In genomic region chr2:120337886-120338285, GRCm38 (mm10) we compare ENCODE assay signal across 23 mouse cellular contexts. TPM values are rescaled to one million over a fixed set of nuclear protein-coding genes. Genes with fewer than 3 reads are reported as not detected.
DNase-seq lines count a peak whose midpoint lies in the region; ATAC-seq and TF ChIP-seq lines count a peak whose summit lies in the region.
"Had no signal": no experiment of that assay in that cellular context is flagged by ENCODE, and none has a peak within 500 bp of the region (broad histone marks: within the 10 kb centered on the region; RNA-seq: fewer than 3 reads in every experiment).

No protein-coding gene starts in this region.

- ATAC-seq in intestine, postnatal 0 days, result peak; percentile 38; the same call in 1 of the 2 replicates
- no peak for ATAC-seq in intestine, embryonic 15.5 days
- no peak for ATAC-seq in midbrain, postnatal 0 days (ENCODE audit: low FRiP score)
- no peak for ATAC-seq in midbrain, embryonic 16.5 days
- ATAC-seq: activated CD4-positive, CD25-positive, alpha-beta regulatory T cell, adult 4 months; midbrain, embryonic 13.5 days had no signal

- 42% methylated on average over 2 of the region's 2 CpGs for WGBS in intestine, postnatal 0 days
- WGBS in intestine, embryonic 15.5 days, result 58% methylated on average over 2 of the region's 2 CpGs
- 61% methylated on average over 2 of the region's 2 CpGs for WGBS in midbrain, postnatal 0 days
- 82% methylated on average over 2 of the region's 2 CpGs for WGBS in midbrain, embryonic 16.5 days

- H3K4me1 ChIP-seq in intestine, postnatal 0 days (replicated peaks; ENCODE audit: control insufficient read depth, insufficient read depth, low read length), result no peaks in the 10 kb centered on the region
- no peaks in the 10 kb centered on the region for H3K4me1 ChIP-seq in intestine, embryonic 15.5 days (replicated peaks)
- H3K4me1 ChIP-seq in midbrain, postnatal 0 days (ENCODE audit: insufficient read depth, low read length), result no peaks in the 10 kb centered on the region
- no peaks in the 10 kb centered on the region for H3K4me1 ChIP-seq in midbrain, embryonic 16.5 days (ENCODE audit: control insufficient read depth, insufficient read depth, low read length)
- H3K4me1 ChIP-seq: embryonic facial prominence, embryonic 12.5 days; heart, embryonic 12.5 days; midbrain, embryonic 13.5 days; stomach, embryonic 15.5 days had no signal

- H3K9me3 ChIP-seq in intestine, postnatal 0 days (ENCODE audit: control insufficient read depth), result no peaks in the 10 kb centered on the region
- no peaks in the 10 kb centered on the region for H3K9me3 ChIP-seq in intestine, embryonic 15.5 days
- H3K9me3 ChIP-seq in midbrain, postnatal 0 days (ENCODE audit: low read length), result no peaks in the 10 kb centered on the region
- no peaks in the 10 kb centered on the region for H3K9me3 ChIP-seq in midbrain, embryonic 16.5 days (replicated peaks; ENCODE audit: control insufficient read depth, low read length, poor library complexity, severe bottlenecking)
- H3K9me3 ChIP-seq: embryonic facial prominence, embryonic 12.5 days; heart, embryonic 12.5 days; midbrain, embryonic 13.5 days; stomach, embryonic 15.5 days had no signal

- peak; percentile 4 for DNase-seq in embryo, embryonic 10.5 days (ENCODE audit: low spot score)
- DNase-seq in embryo, embryonic 10 days (ENCODE audit: low spot score), result no peak
- DNase-seq in midbrain, postnatal 0 days (ENCODE audit: low spot score), result peak; percentile 44
- DNase-seq in urinary bladder, adult 18-20 months (ENCODE audit: low spot score in 2 of 2), result no peak
- no peak for DNase-seq in spleen, adult 18-20 months
- DNase-seq: cerebellum, adult 18-20 months; gastrocnemius, postnatal 14 days; kidney, adult 8-10 months; thymus, postnatal 36 days had no signal

- H3K27me3 ChIP-seq in intestine, postnatal 0 days (replicated peaks; ENCODE audit: control insufficient read depth, insufficient read depth, low read length), result no peaks in the 10 kb centered on the region
- no peaks in the 10 kb centered on the region for H3K27me3 ChIP-seq in intestine, embryonic 15.5 days (replicated peaks)
- H3K27me3 ChIP-seq in midbrain, postnatal 0 days (ENCODE audit: insufficient read depth, low read length), result no peaks in the 10 kb centered on the region
- no peaks in the 10 kb centered on the region for H3K27me3 ChIP-seq in midbrain, embryonic 16.5 days (ENCODE audit: control insufficient read depth, insufficient read depth, low read depth, low read length)
- H3K27me3 ChIP-seq: embryonic facial prominence, embryonic 12.5 days; heart, embryonic 12.5 days; midbrain, embryonic 13.5 days; stomach, embryonic 15.5 days had no signal

- no peak overlapping the region for H3K4me2 ChIP-seq in intestine, postnatal 0 days (replicated peaks; ENCODE audit: low read depth)
- H3K4me2 ChIP-seq in intestine, embryonic 15.5 days (replicated peaks), result no peak overlapping the region
- H3K4me2 ChIP-seq in midbrain, postnatal 0 days (ENCODE audit: low read depth, low read length, poor library complexity, severe bottlenecking), result no peak overlapping the region
- H3K4me2 ChIP-seq in midbrain, embryonic 16.5 days (ENCODE audit: low read length), result no peak overlapping the region
- H3K4me2 ChIP-seq: embryonic facial prominence, embryonic 12.5 days; heart, embryonic 12.5 days; midbrain, embryonic 13.5 days; stomach, embryonic 15.5 days had no signal

- H3K4me3 ChIP-seq in intestine, postnatal 0 days (ENCODE audit: low read depth, low read length), result no peak overlapping the region
- H3K4me3 ChIP-seq in intestine, embryonic 15.5 days (replicated peaks), result no peak overlapping the region
- no peak overlapping the region for H3K4me3 ChIP-seq in midbrain, postnatal 0 days (ENCODE audit: low read depth, low read length)
- no peak overlapping the region for H3K4me3 ChIP-seq in midbrain, embryonic 16.5 days (ENCODE audit: low read depth, low read length)
- H3K4me3 ChIP-seq: embryonic facial prominence, embryonic 12.5 days; heart, embryonic 12.5 days; midbrain, embryonic 13.5 days; stomach, embryonic 15.5 days had no signal

- TF ChIP-seq CTCF in intestine, postnatal 0 days (IDR thresholded peaks at IDR 0.05; ENCODE audit: low read depth), result peak; percentile 63
- TF ChIP-seq CTCF in midbrain, postnatal 0 days (IDR thresholded peaks at IDR 0.05), result peak; percentile 62

- H3K27ac ChIP-seq in intestine, postnatal 0 days (ENCODE audit: low read depth, low read length), result no peak overlapping the region
- no peak overlapping the region for H3K27ac ChIP-seq in intestine, embryonic 15.5 days
- H3K27ac ChIP-seq in midbrain, postnatal 0 days (ENCODE audit: low read depth, low read length), result no peak overlapping the region
- H3K27ac ChIP-seq in midbrain, embryonic 16.5 days (ENCODE audit: low read length), result no peak overlapping the region
- H3K27ac ChIP-seq: embryonic facial prominence, embryonic 12.5 days; midbrain, embryonic 13.5 days; stomach, embryonic 15.5 days had no signal

- H3K36me3 ChIP-seq in intestine, postnatal 0 days (ENCODE audit: control insufficient read depth, insufficient read depth), result peaks cover 73% of the 10 kb centered on the region
- H3K36me3 ChIP-seq in intestine, embryonic 15.5 days, result peaks cover 26% of the 10 kb centered on the region
- peaks cover 67% of the 10 kb centered on the region for H3K36me3 ChIP-seq in midbrain, postnatal 0 days (ENCODE audit: insufficient read depth, low read length)
- H3K36me3 ChIP-seq in midbrain, embryonic 16.5 days (ENCODE audit: control insufficient read depth, insufficient read depth, low read length), result peaks cover 42% of the 10 kb centered on the region

- H3K9ac ChIP-seq in intestine, postnatal 0 days (ENCODE audit: low read depth, low read length), result no peak overlapping the region
- H3K9ac ChIP-seq in intestine, embryonic 15.5 days, result no peak overlapping the region
- no peak overlapping the region for H3K9ac ChIP-seq in midbrain, postnatal 0 days (replicated peaks; ENCODE audit: low read length, poor library complexity, severe bottlenecking)
- H3K9ac ChIP-seq in midbrain, embryonic 16.5 days (ENCODE audit: low read depth, low read length), result no peak overlapping the region
- H3K9ac ChIP-seq: embryonic facial prominence, embryonic 12.5 days; heart, embryonic 12.5 days; midbrain, embryonic 13.5 days; stomach, embryonic 15.5 days had no signal

RNA-seq across cellular contexts. Expression of gene Vps39, which starts 15.1 kb away (rescaled TPM):
- 12.8 and 14.0 TPM in 2 replicates for polyA plus RNA-seq in intestine, postnatal 0 days (2015; fragmentation: Nextera tagmentation; extraction: Ambion mirVana)
- 18.2 and 18.4 TPM in 2 replicates for polyA plus RNA-seq in intestine, embryonic 15.5 days (2015; fragmentation: Nextera tagmentation; extraction: Ambion mirVana)
- total RNA-seq in midbrain, postnatal 0 days (2014; rRNA removed), result 47.8 and 55.7 TPM in 2 replicates
- 37.1 and 37.5 TPM in 2 replicates for polyA plus RNA-seq in midbrain, postnatal 0 days (2015; fragmentation: Nextera tagmentation; extraction: Ambion mirVana)
- polyA plus RNA-seq in midbrain, embryonic 16.5 days (2015; fragmentation: Nextera tagmentation; extraction: Ambion mirVana), result 48.9 and 49.2 TPM in 2 replicates

RNA-seq across cellular contexts. Expression of gene Pla2g4f, which starts 23.9 kb away (rescaled TPM):
- 1.8 and 2.8 TPM in 2 replicates for polyA plus RNA-seq in intestine, postnatal 0 days (2015; fragmentation: Nextera tagmentation; extraction: Ambion mirVana)
- polyA plus RNA-seq in intestine, embryonic 15.5 days (2015; fragmentation: Nextera tagmentation; extraction: Ambion mirVana), result 0.24 and 0.29 TPM in 2 replicates
- total RNA-seq in midbrain, postnatal 0 days (2014; rRNA removed), result 0.05 TPM in 1 of 2 replicates, not detected in the other
- not detected in 2 replicates for polyA plus RNA-seq in midbrain, postnatal 0 days (2015; fragmentation: Nextera tagmentation; extraction: Ambion mirVana)
- polyA plus RNA-seq in midbrain, embryonic 16.5 days (2015; fragmentation: Nextera tagmentation; extraction: Ambion mirVana), result not detected in 2 replicates
- total RNA-seq: gastrocnemius, postnatal 14 days; left cerebral cortex, adult 8-10 months had no signal
- polyA plus RNA-seq: forebrain, embryonic 11.5 days; heart, embryonic 12.5 days; hindbrain, embryonic 11.5 days; midbrain, embryonic 13.5 days; neural tube, embryonic 11.5 days had no signal

RNA-seq across cellular contexts. Expression of gene Pla2g4d, which starts 48.9 kb away (rescaled TPM):
- polyA plus RNA-seq in intestine, postnatal 0 days (2015; fragmentation: Nextera tagmentation; extraction: Ambion mirVana), result 0.17 and 0.20 TPM in 2 replicates
- polyA plus RNA-seq in intestine, embryonic 15.5 days (2015; fragmentation: Nextera tagmentation; extraction: Ambion mirVana), result not detected in 2 replicates
- total RNA-seq in midbrain, postnatal 0 days (2014; rRNA removed), result 0.11 TPM in 1 of 2 replicates, not detected in the other
- 0.06 and 0.10 TPM in 2 replicates for polyA plus RNA-seq in midbrain, postnatal 0 days (2015; fragmentation: Nextera tagmentation; extraction: Ambion mirVana)
- 0.08 TPM in 1 of 2 replicates, not detected in the other for polyA plus RNA-seq in midbrain, embryonic 16.5 days (2015; fragmentation: Nextera tagmentation; extraction: Ambion mirVana)
- total RNA-seq: gastrocnemius, postnatal 14 days; left cerebral cortex, adult 8-10 months; liver, adult 2 months had no signal
- polyA plus RNA-seq: activated CD4-positive, CD25-positive, alpha-beta regulatory T cell, adult 4 months; heart, embryonic 12.5 days; liver, adult 2 months; midbrain, embryonic 13.5 days; neural tube, embryonic 11.5 days; small intestine, adult 2 months; stomach, embryonic 15.5 days had no signal

Comparison
In these comparisons a context has a peak if more than half of its experiments do, and no peak if none do; other contexts are left out.
1. DNase-seq: peak in embryo, embryonic 10.5 days (single experiment) and midbrain, postnatal 0 days (single experiment); none in embryo, embryonic 10 days (single experiment), urinary bladder, adult 18-20 months (0 of 2) and spleen, adult 18-20 months (0 of 2).